Mouse (Mus musculus) hindbrain, embryonic 11.5 days (tissue): ENCODE results near the gene Ets1. TPM values are rescaled to one million over a fixed set of nuclear protein-coding genes. Genes with fewer than 3 reads are reported as not detected.

Experiments
- ATAC-seq: fragments of 200-750 bp; cut with Nextera tagmentation; 2 replicates; pipeline ENCODE4 v1.8.0; 2017; ENCODE audit warnings: mild to moderate bottlenecking, moderate TSS enrichment, moderate library complexity; ENCODE audit not compliant: low FRiP score
- DNase-seq: peaks from one replicate; pipeline ENCODE4 v3.0.0-alpha.2; 2015; ENCODE audit warnings: low spot score
- H3K27ac ChIP-seq: fragments of 300-500 bp; sonication (generic); 2 replicates; pipeline ENCODE4 v1.5.1; 2014; ENCODE audit warnings: mild to moderate bottlenecking, low read depth, low read length
- H3K27me3 ChIP-seq: fragments of 300-500 bp; sonication (generic); 2 replicates; pipeline ENCODE4 v1.6.1; 2014; ENCODE audit warnings: mild to moderate bottlenecking, low read length, moderate library complexity, mixed read lengths; ENCODE audit not compliant: control insufficient read depth, insufficient read depth
- H3K36me3 ChIP-seq: fragments of 300-500 bp; sonication (generic); 2 replicates; pipeline ENCODE4 v1.6.1; 2014; ENCODE audit warnings: mild to moderate bottlenecking, low read length, moderate library complexity, mixed read lengths; ENCODE audit not compliant: control insufficient read depth, insufficient read depth
- H3K4me1 ChIP-seq: fragments of 300-500 bp; sonication (generic); replicated peaks from 2 replicates; pipeline ENCODE4 v1.6.1; 2014; ENCODE audit warnings: low read length, mixed read lengths; ENCODE audit not compliant: control insufficient read depth, insufficient read depth
- H3K4me2 ChIP-seq: fragments of 300-500 bp; sonication (generic); replicated peaks from 2 replicates; pipeline ENCODE4 v1.6.1; 2014; ENCODE audit warnings: mild to moderate bottlenecking, low read depth, low read length
- H3K4me3 ChIP-seq: fragments of 300-500 bp; sonication (generic); 2 replicates; pipeline ENCODE4 v1.5.1; 2014; ENCODE audit warnings: low read depth, low read length
- H3K9ac ChIP-seq: fragments of 300-500 bp; sonication (generic); 2 replicates; pipeline ENCODE4 v1.6.1; 2014; ENCODE audit warnings: low read depth, low read length
- H3K9me3 ChIP-seq: fragments of 300-500 bp; sonication (generic); 2 replicates; pipeline ENCODE4 v1.6.1; 2016; ENCODE audit warnings: low read length; ENCODE audit not compliant: control insufficient read depth
- WGBS: fragments of 180-500 bp; shearing (Covaris S2); extraction: QIAGEN DNeasy Blood & Tissue Kit; methylation state at CpG from one replicate; pipeline ENCODE4 v1.1.7; 2014; 5-methylcytosine and 5-hydroxymethylcytosine counted together
- polyA plus RNA-seq: library from polyadenylated mRNA; unstranded; fragments of >200 nt; fragmentation: Nextera tagmentation; extraction: Ambion mirVana; gene quantifications from 2 replicates; pipeline ENCODE4 v1.2.1, GENCODE M21; 2014

Gene Ets1
- polyA plus RNA-seq, 1 experiment from 2014 or later: 24.3 TPM

- no peaks in the 10 kb centered on the region for H3K36me3 ChIP-seq
- 88% methylated on average over 2 of the region's 2 CpGs for WGBS
- no peak overlapping the region for H3K9ac ChIP-seq
- no peak overlapping the region for H3K4me3 ChIP-seq
- no peak overlapping the region for H3K4me2 ChIP-seq
- no peaks in the 10 kb centered on the region for H3K4me1 ChIP-seq
- H3K9me3 ChIP-seq: no peaks in the 10 kb centered on the region
- ATAC-seq (no peak), DNase-seq (no peak)
- no peaks in the 10 kb centered on the region for H3K27me3 ChIP-seq
- H3K27ac ChIP-seq: no peak overlapping the region
Observed at GRCm38 (mm10) chr9:32741681-32742080, 105.7 kb downstream of the Ets1 start.

- H3K27me3 ChIP-seq: no peaks in the 10 kb centered on the region
- no peak overlapping the region for H3K4me3 ChIP-seq
- DNase-seq (no peak), ATAC-seq (no peak)
- no peak overlapping the region for H3K27ac ChIP-seq
- H3K4me2 ChIP-seq: no peak overlapping the region
- WGBS: 54% methylated on average over 8 of the region's 8 CpGs
- H3K36me3 ChIP-seq: no peaks in the 10 kb centered on the region
- H3K4me1 ChIP-seq: no peaks in the 10 kb centered on the region
- no peak overlapping the region for H3K9ac ChIP-seq
- no peaks in the 10 kb centered on the region for H3K9me3 ChIP-seq
Observed at GRCm38 (mm10) chr9:32743157-32743556, 107.1 kb downstream of the Ets1 start.

GRCm38 (mm10) chr9:32743642-32744161, 107.7 kb downstream of the Ets1 start:
- Histone ChIP-seq H3K4me2 (no peak overlapping the region), H3K9me3 (no peaks in the 10 kb centered on the region), H3K4me1 (no peaks in the 10 kb centered on the region), H3K9ac (no peak overlapping the region), H3K4me3 (no peak overlapping the region), H3K27me3 (no peaks in the 10 kb centered on the region), H3K36me3 (no peaks in the 10 kb centered on the region), H3K27ac (no peak overlapping the region)
- no peak for DNase-seq
- WGBS: 75% methylated on average over 9 of the region's 9 CpGs
- ATAC-seq: no peak

- Histone ChIP-seq H3K4me1 (no peaks in the 10 kb centered on the region), H3K4me2 (no peak overlapping the region), H3K27ac (no peak overlapping the region), H3K9me3 (no peaks in the 10 kb centered on the region), H3K9ac (no peak overlapping the region), H3K4me3 (no peak overlapping the region), H3K27me3 (no peaks in the 10 kb centered on the region), H3K36me3 (no peaks in the 10 kb centered on the region)
- no peak for ATAC-seq
- DNase-seq: no peak
- 83% methylated on average over 9 of the region's 9 CpGs for WGBS
Observed at GRCm38 (mm10) chr9:32744288-32744687, 108.3 kb downstream of the Ets1 start.

GRCm38 (mm10) chr9:32745079-32745763, 109.2 kb downstream of the Ets1 start:
- Histone ChIP-seq H3K4me3 (no peak overlapping the region), H3K36me3 (no peaks in the 10 kb centered on the region), H3K4me1 (no peaks in the 10 kb centered on the region), H3K27ac (no peak overlapping the region), H3K9me3 (no peaks in the 10 kb centered on the region), H3K9ac (no peak overlapping the region), H3K27me3 (no peaks in the 10 kb centered on the region), H3K4me2 (no peak overlapping the region)
- DNase-seq: no peak
- ATAC-seq: no peak
- 91% methylated on average over 12 of the region's 12 CpGs for WGBS

- Histone ChIP-seq H3K9ac (no peak overlapping the region), H3K4me3 (no peak overlapping the region), H3K27me3 (no peaks in the 10 kb centered on the region), H3K36me3 (no peaks in the 10 kb centered on the region), H3K27ac (no peak overlapping the region), H3K4me1 (no peaks in the 10 kb centered on the region), H3K4me2 (no peak overlapping the region), H3K9me3 (no peaks in the 10 kb centered on the region)
- 85% methylated on average over 8 of the region's 8 CpGs for WGBS
- ATAC-seq: no peak
- no peak for DNase-seq
Observed at GRCm38 (mm10) chr9:32745998-32746397, 110.0 kb downstream of the Ets1 start.

- H3K4me2 ChIP-seq: no peak overlapping the region
- ATAC-seq: no peak
- H3K36me3 ChIP-seq: no peaks in the 10 kb centered on the region
- WGBS: 95% methylated on average over 6 of the region's 6 CpGs
- H3K4me1 ChIP-seq: no peaks in the 10 kb centered on the region
- no peaks in the 10 kb centered on the region for H3K9me3 ChIP-seq
- no peak overlapping the region for H3K4me3 ChIP-seq
- DNase-seq: no peak
- no peak overlapping the region for H3K9ac ChIP-seq
- H3K27me3 ChIP-seq: no peaks in the 10 kb centered on the region
- no peak overlapping the region for H3K27ac ChIP-seq
Observed at GRCm38 (mm10) chr9:32746615-32747014, 110.6 kb downstream of the Ets1 start.

- Histone ChIP-seq H3K36me3 (no peaks in the 10 kb centered on the region), H3K27me3 (no peaks in the 10 kb centered on the region), H3K4me2 (no peak overlapping the region), H3K4me1 (no peaks in the 10 kb centered on the region), H3K27ac (no peak overlapping the region), H3K4me3 (no peak overlapping the region), H3K9me3 (no peaks in the 10 kb centered on the region), H3K9ac (no peak overlapping the region)
- DNase-seq (no peak), ATAC-seq (no peak)
- 93% methylated on average over 8 of the region's 8 CpGs for WGBS
Observed at GRCm38 (mm10) chr9:32747624-32748023, 111.6 kb downstream of the Ets1 start.

GRCm38 (mm10) chr9:32748552-32748951, 112.5 kb downstream of the Ets1 start:
- no peak overlapping the region for H3K27ac ChIP-seq
- ATAC-seq: no peak
- H3K4me1 ChIP-seq: no peaks in the 10 kb centered on the region
- no peaks in the 10 kb centered on the region for H3K9me3 ChIP-seq
- WGBS: 94% methylated on average over 5 of the region's 5 CpGs
- no peak overlapping the region for H3K9ac ChIP-seq
- no peak overlapping the region for H3K4me3 ChIP-seq
- no peak overlapping the region for H3K4me2 ChIP-seq
- DNase-seq: no peak
- no peaks in the 10 kb centered on the region for H3K27me3 ChIP-seq
- H3K36me3 ChIP-seq: no peaks in the 10 kb centered on the region
